Mouse (Mus musculus) C2C12 (cell line): ENCODE data around the gene Tbc1d9.

ENCODE experiments used
- CEBPB ChIP-seq: IDR thresholded peaks from one replicate; pipeline ENCODE4 v1.6.1; 2011; ENCODE audit warnings: low read depth, mild to moderate bottlenecking, control low read depth, moderate library complexity
- CTCF ChIP-seq: IDR thresholded peaks from one replicate; pipeline ENCODE4 v1.5.1; 2011; ENCODE audit not compliant: control insufficient read depth, insufficient read depth, insufficient read length
- FOSL1 ChIP-seq: IDR thresholded peaks from one replicate; pipeline ENCODE4 v1.8.0; 2011; ENCODE audit warnings: mild to moderate bottlenecking, low read length; ENCODE audit not compliant: poor library complexity, insufficient read depth, severe bottlenecking
- MAX ChIP-seq: IDR thresholded peaks from one replicate; pipeline ENCODE4 v1.6.1; 2011; ENCODE audit warnings: mild to moderate bottlenecking, control low read depth
- MYOG ChIP-seq: IDR thresholded peaks from one replicate; pipeline ENCODE4 v1.6.1; 2011; ENCODE audit not compliant: control insufficient read depth, insufficient read length; ENCODE audit errors: extremely low read depth
- USF1 ChIP-seq: IDR thresholded peaks from one replicate; pipeline ENCODE4 v1.6.1; 2011; ENCODE audit warnings: low read depth, mild to moderate bottlenecking, control low read depth, moderate library complexity

- TF ChIP-seq MAX: no peak
- TF ChIP-seq CTCF: no peak
- TF ChIP-seq MYOG: no peak
- TF ChIP-seq FOSL1: no peak
- TF ChIP-seq USF1: no peak
- no peak for TF ChIP-seq CEBPB
Measured at GRCm38 (mm10) chr8:83217196-83217595, 52.0 kb downstream of the Tbc1d9 start.
